Comparison of ENCODE assay signal across 26 mouse cellular contexts in the genomic region with DNA sequence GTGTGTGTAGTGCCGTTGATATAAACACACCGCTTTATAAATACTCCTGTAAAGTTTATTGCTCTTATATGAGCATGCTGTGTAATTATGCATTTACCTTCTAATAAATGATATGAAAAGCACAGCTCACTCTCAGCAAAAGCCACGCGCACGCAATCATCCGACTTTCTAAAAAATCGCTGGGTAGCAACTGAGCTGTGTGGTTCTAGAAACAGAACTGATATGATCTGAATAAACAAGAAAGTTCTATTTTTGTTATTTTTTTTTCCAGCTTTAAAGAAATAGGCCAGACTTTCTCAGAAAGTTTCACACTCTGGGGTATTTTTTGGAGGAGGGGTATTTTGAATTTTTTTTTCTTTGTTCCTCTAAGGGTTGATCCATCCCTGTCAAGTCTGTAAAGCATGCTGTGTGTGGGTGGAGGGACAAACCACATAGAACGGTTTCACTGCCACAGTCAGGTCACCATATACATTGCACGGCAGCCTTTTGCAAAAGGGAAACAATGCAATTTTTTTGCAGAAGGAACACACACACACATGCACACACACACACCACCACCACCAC.
DNase-seq lines count a peak whose midpoint lies in the region; ATAC-seq and TF ChIP-seq lines count a peak whose summit lies in the region.
"Had no signal": no experiment of that assay in that cellular context is flagged by ENCODE, and none has a peak within 500 bp of the region (broad histone marks: within the 10 kb centered on the region; RNA-seq: fewer than 3 reads in every experiment).

No protein-coding gene starts in this region.

- no peak for ATAC-seq in lung, postnatal 0 days
- ATAC-seq: forebrain, embryonic 15.5 days; hindbrain, embryonic 16.5 days; intestine, postnatal 0 days; midbrain, embryonic 13.5 days had no signal

- 79% methylated on average over 9 of the region's 9 CpGs for WGBS in lung, postnatal 0 days

- no peaks in the 10 kb centered on the region for H3K4me1 ChIP-seq in lung, postnatal 0 days (ENCODE audit: insufficient read depth, low read depth, low read length)
- H3K4me1 ChIP-seq: embryonic facial prominence, embryonic 15.5 days; forebrain, embryonic 15.5 days; heart, embryonic 12.5 days; kidney, embryonic 15.5 days; limb, embryonic 15.5 days; midbrain, embryonic 13.5 days had no signal

- H3K4me3 ChIP-seq in lung, postnatal 0 days (ENCODE audit: low read depth, low read length) = no peak overlapping the region
- H3K4me3 ChIP-seq: embryonic facial prominence, embryonic 15.5 days; forebrain, embryonic 15.5 days; heart, embryonic 12.5 days; hindbrain, embryonic 10.5 days; kidney, embryonic 15.5 days; left cerebral cortex, adult 2 months; limb, embryonic 15.5 days; midbrain, embryonic 13.5 days had no signal

- no peaks in the 10 kb centered on the region for H3K9me3 ChIP-seq in lung, postnatal 0 days (ENCODE audit: low read length)
- H3K9me3 ChIP-seq: embryonic facial prominence, embryonic 15.5 days; forebrain, embryonic 15.5 days; heart, embryonic 12.5 days; hindbrain, embryonic 10.5 days; kidney, embryonic 15.5 days; limb, embryonic 15.5 days; midbrain, embryonic 13.5 days had no signal

- no peaks in the 10 kb centered on the region for H3K27me3 ChIP-seq in lung, postnatal 0 days (replicated peaks; ENCODE audit: insufficient read depth, low read length)
- H3K27me3 ChIP-seq: embryonic facial prominence, embryonic 15.5 days; forebrain, embryonic 15.5 days; heart, embryonic 12.5 days; kidney, embryonic 15.5 days; limb, embryonic 15.5 days; midbrain, embryonic 13.5 days had no signal

- H3K4me2 ChIP-seq in lung, postnatal 0 days (replicated peaks; ENCODE audit: low read depth, low read length) = no peak overlapping the region
- H3K4me2 ChIP-seq: embryonic facial prominence, embryonic 15.5 days; forebrain, embryonic 15.5 days; heart, embryonic 12.5 days; kidney, embryonic 15.5 days; limb, embryonic 15.5 days; midbrain, embryonic 13.5 days had no signal

- H3K27ac ChIP-seq in lung, postnatal 0 days (ENCODE audit: low read length) = no peak overlapping the region
- H3K27ac ChIP-seq: embryonic facial prominence, embryonic 15.5 days; hindbrain, embryonic 10.5 days; kidney, embryonic 15.5 days; left cerebral cortex, adult 2 months; limb, embryonic 15.5 days; liver, embryonic 14.5 days; midbrain, embryonic 13.5 days had no signal

- H3K9ac ChIP-seq in lung, postnatal 0 days (replicated peaks; ENCODE audit: low read depth) = no peak overlapping the region
- H3K9ac ChIP-seq: embryonic facial prominence, embryonic 15.5 days; forebrain, embryonic 15.5 days; heart, embryonic 12.5 days; kidney, embryonic 15.5 days; limb, embryonic 15.5 days; liver, embryonic 14.5 days; midbrain, embryonic 13.5 days had no signal

- TF ChIP-seq CTCF in lung, postnatal 0 days (IDR thresholded peaks at IDR 0.05) = no peak

- TF ChIP-seq EP300 in lung, postnatal 0 days (IDR thresholded peaks at IDR 0.05) = no peak

- intact Hi-C loops in left cerebral cortex, postnatal 4 days (cut with DNase I) = no loop called here

- DNase-seq in lung, postnatal 36 days = peak; percentile 11
- no peak for DNase-seq in lung, postnatal 0 days (ENCODE audit: low spot score)
- peak; percentile 20 for DNase-seq in thymus, postnatal 25 days
- DNase-seq in thymus, adult 18-20 months = no peak
- peak; percentile 16 for DNase-seq in brain, adult 2 months (ENCODE audit: low read depth, low spot score)
- DNase-seq in left cerebral cortex, postnatal 4 days = no peak
- DNase-seq in layer of hippocampus, adult 9-10 months (ENCODE audit: low spot score) = no peak
- DNase-seq: adrenal gland, postnatal 14 days; cerebellum, adult 9-10 months; gastrocnemius, postnatal 10 days; heart, postnatal 10 days; kidney, postnatal 36 days; layer of hippocampus, adult 9-11 months; retina, postnatal 1 day; right cerebral cortex, postnatal 25 days had no signal

- no peaks in the 10 kb centered on the region for H3K36me3 ChIP-seq in lung, postnatal 0 days (ENCODE audit: insufficient read depth, low read length)
- H3K36me3 ChIP-seq: embryonic facial prominence, embryonic 15.5 days; forebrain, embryonic 15.5 days; heart, embryonic 12.5 days; hindbrain, embryonic 10.5 days; kidney, embryonic 15.5 days; limb, embryonic 15.5 days; midbrain, embryonic 13.5 days had no signal

Comparison
In these comparisons a context has a peak if more than half of its experiments do, and no peak if none do; other contexts are left out.
1. DNase-seq: peak in lung, postnatal 36 days (single experiment), thymus, postnatal 25 days (single experiment) and brain, adult 2 months (single experiment); none in lung, postnatal 0 days (single experiment), thymus, adult 18-20 months (0 of 2), left cerebral cortex, postnatal 4 days (single experiment) and layer of hippocampus, adult 9-10 months (single experiment).